Mouse (Mus musculus) cortical plate, adult 2 months (tissue): Measurements from ENCODE around the gene Ecsit.

Experiments used
- CTCF ChIP-seq: fragments of 200-500 bp; IDR thresholded peaks from 2 replicates; pipeline ENCODE4 v1.5.1; 2011; ENCODE audit warnings: mild to moderate bottlenecking, control low read depth, low read length; ENCODE audit not compliant: insufficient read depth; ENCODE audit errors: extremely low read depth
- POLR2A ChIP-seq: fragments of 200-500 bp; IDR thresholded peaks from 2 replicates; pipeline ENCODE4 v1.6.1; 2011; ENCODE audit warnings: mild to moderate bottlenecking, low read length, control low read depth; ENCODE audit not compliant: insufficient read depth; ENCODE audit errors: extremely low read depth

DNA sequence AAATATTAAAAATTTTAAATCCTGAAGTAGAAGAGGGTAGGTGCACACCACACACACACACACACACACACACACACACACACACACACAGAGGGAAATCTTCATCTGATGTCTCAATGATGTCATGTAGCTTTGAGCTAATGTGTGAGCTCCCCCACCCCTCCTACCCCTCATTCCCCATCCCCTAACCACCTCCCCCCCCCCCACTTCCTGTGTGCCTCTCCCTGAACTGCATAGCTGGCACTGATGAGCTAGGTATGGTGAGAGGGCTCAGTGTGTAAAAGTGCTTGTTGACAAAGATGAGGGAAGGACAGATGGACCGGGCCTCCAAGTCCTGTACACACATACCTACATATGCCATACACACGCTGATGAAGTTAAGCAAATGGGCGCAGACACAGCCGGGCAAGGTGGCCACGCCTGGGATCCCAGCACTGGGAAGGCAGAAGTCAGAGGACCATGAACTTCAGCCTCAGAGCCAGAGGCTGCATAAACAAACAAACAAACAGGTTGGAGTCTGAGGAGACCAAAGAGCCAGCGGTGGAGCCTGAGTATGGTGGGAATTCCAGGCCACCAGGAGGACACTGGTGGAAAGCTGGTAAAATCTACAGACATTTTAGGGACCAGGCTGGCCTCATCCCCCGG, 49.1 kb upstream of the Ecsit start:
- TF ChIP-seq CTCF (no peak), POLR2A (no peak)
